Mouse (Mus musculus) lung, adult 2 months (tissue): Measurements from ENCODE around the gene Cyp27b1.
A peak's percentile ranks its signal among the peaks of the same experiment; 100 is the strongest.

Experiments
- CTCF ChIP-seq: fragments of 200-500 bp; IDR thresholded peaks from 2 replicates; pipeline ENCODE4 v1.5.1; 2011; ENCODE audit warnings: mild to moderate bottlenecking, low read length, control low read depth; ENCODE audit not compliant: insufficient read depth
- POLR2A ChIP-seq: fragments of 200-500 bp; IDR thresholded peaks from 2 replicates; pipeline ENCODE4 v1.6.1; 2011; ENCODE audit warnings: low read depth, mild to moderate bottlenecking, control low read depth, low read length, borderline replicate concordance; ENCODE audit errors: extremely low read depth

DNA sequence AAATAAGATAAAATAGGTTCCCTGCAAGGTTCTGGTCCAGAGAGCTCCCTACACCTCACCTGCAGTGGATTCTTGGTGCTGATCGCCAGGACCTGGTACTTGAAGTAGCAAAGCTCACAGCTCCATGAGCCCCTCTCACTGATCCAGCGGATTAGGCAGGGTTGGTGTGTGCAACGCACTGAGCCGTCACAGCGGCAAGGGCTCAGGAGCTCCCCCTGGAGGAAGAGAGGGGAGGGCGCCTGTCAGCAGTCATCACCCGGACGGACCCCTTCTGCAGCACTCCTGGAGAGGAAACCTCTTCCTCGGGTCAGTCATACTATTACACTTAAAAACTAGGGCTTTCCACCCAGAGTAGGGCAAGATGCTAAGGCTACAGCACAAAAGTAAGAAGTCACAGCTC, 10.1 kb downstream of the Cyp27b1 start:
- TF ChIP-seq CTCF = peak; percentile 93
- no peak for TF ChIP-seq POLR2A
